Mouse (Mus musculus) forebrain, embryonic 12.5 days (tissue): ENCODE measurements around the gene Galnt12. TPM values are rescaled to one million over a fixed set of nuclear protein-coding genes. Genes with fewer than 3 reads are reported as not detected.
"Not testable (repeated sequence)": the region's sequence is repeated elsewhere in the genome, so short reads cannot be mapped to it uniquely, and the experiment has no call there.

Source experiments
- ATAC-seq: fragments of 200-750 bp; cut with Nextera tagmentation; 2 replicates; pipeline ENCODE4 v1.8.0; 2017; ENCODE audit warnings: moderate TSS enrichment; ENCODE audit not compliant: low FRiP score
- H3K27ac ChIP-seq: fragments of 300-500 bp; sonication (generic); 2 replicates; pipeline ENCODE4 v1.5.1; 2016; ENCODE audit warnings: mild to moderate bottlenecking
- H3K27me3 ChIP-seq: fragments of 300-500 bp; sonication (generic); 2 replicates; pipeline ENCODE4 v1.6.1; 2016; ENCODE audit warnings: mild to moderate bottlenecking
- H3K36me3 ChIP-seq: fragments of 300-500 bp; sonication (generic); replicated peaks from 2 replicates; pipeline ENCODE4 v1.6.1; 2016; ENCODE audit warnings: mild to moderate bottlenecking
- H3K4me1 ChIP-seq: fragments of 300-500 bp; sonication (generic); 2 replicates; pipeline ENCODE4 v1.6.1; 2016
- H3K4me2 ChIP-seq: fragments of 300-500 bp; sonication (generic); 2 replicates; pipeline ENCODE4 v1.6.1; 2016; ENCODE audit warnings: mild to moderate bottlenecking, moderate library complexity
- H3K4me3 ChIP-seq: fragments of 300-500 bp; sonication (generic); replicated peaks from 2 replicates; pipeline ENCODE4 v1.5.1; 2016; ENCODE audit warnings: mild to moderate bottlenecking
- H3K9ac ChIP-seq: fragments of 300-500 bp; sonication (generic); 2 replicates; pipeline ENCODE4 v1.6.1; 2016; ENCODE audit warnings: mild to moderate bottlenecking
- H3K9me3 ChIP-seq: fragments of 300-500 bp; sonication (generic); 2 replicates; pipeline ENCODE4 v1.6.1; 2016
- WGBS: fragments of 180-500 bp; shearing (Covaris S2); methylation state at CpG from one replicate; pipeline ENCODE4 v1.1.7; 2016; 5-methylcytosine and 5-hydroxymethylcytosine counted together
- polyA plus RNA-seq: library from polyadenylated mRNA; unstranded; fragments of >200 nt; fragmentation: Nextera tagmentation; extraction: Ambion mirVana; gene quantifications from 2 replicates; pipeline ENCODE4 v1.2.1, GENCODE M21; 2016

The Galnt12 gene
- polyA plus RNA-seq, result 3.8 and 4.4 TPM in 2 replicates

DNA sequence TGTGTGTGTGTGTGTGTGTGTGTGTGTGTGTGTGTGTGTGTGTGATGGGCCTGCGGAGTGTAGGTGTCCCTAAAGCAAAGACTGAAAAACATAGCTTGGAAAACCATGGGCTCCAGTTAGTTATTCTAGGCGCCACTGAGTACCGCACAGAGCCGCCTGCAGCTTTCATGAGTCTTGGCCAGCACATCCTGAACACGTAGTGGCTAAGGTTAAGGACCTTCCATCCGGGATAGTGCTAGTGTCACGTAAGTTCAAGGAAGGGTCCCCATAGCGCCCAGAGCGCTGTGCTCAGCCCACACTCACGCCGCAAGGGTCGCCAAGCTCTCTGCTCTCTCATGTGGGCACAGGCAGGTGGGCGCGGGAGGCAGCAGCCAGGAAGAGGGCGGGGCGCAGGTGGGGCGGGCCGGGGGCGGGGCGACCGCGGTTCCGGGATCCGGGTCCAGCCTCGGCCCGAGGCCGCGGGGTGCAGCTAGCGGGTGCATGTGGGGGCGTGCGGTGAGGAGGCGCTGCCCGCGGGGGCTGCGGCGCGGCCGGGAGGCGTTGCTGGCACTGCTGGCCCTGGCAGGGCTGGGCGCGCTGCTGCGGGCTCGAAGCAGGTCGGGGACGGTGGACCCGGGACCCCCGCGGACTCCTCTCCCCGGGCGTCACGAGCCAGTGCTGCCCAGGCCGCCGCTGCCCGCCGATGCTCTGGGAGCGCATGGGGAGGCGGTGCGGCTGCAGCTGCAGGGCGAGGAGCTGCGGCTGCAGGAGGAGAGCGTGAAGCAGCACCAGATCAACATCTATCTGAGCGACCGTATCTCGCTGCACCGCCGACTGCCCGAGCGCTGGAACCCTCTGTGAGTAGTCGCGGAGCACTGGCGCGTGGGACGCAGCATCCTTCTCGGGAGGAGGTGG, at the start of gene Galnt12:
Gene Galnt12, plus strand, starts transcription at position 417 of the 894 bp plus-strand sequence.
- Histone ChIP-seq H3K27me3 (peaks cover 40% of the 10 kb centered on the region), H3K27ac (no peak within 1 kb of the TSS), H3K9me3 (no peaks in the 10 kb centered on the region), H3K9ac (peak within 1 kb of the TSS; percentile 69), H3K36me3 (no peaks in the 10 kb centered on the region), H3K4me1 (peaks cover 23% of the 10 kb centered on the region), H3K4me2 (peak within 1 kb of the TSS; percentile 100), H3K4me3 (peak within 1 kb of the TSS; percentile 74)
- peak; percentile 69; the same call in 1 of the 2 replicates for ATAC-seq
- WGBS, result 1% methylated on average over 66 of the region's 74 CpGs

DNA sequence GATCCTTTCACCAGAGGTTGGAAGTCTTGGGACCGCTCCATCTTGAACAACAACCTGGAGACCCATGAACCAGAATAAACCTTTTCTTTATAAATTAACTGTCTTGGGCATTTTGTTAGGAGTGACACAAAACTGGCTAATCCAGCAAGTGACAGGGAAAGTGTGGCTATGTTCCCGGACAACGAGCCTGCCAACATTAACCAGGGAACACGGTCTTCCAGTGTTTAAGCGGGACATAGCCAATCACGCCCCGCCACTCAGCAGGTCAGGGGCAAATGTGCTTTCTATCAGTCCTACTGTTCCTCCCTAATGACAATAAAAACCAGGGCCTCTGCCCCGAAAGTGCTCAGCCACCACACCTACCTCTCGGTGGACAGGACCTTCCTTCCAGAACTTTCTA, 47.8 kb upstream of the Galnt12 start:
- 88% methylated on average over 9 of the region's 9 CpGs for WGBS
- H3K36me3 ChIP-seq, result peaks cover 6% of the 10 kb centered on the region; the same call in 1 of the 2 replicates
- no peaks in the 10 kb centered on the region for H3K4me1 ChIP-seq
- no peak overlapping the region for H3K4me3 ChIP-seq
- H3K27me3 ChIP-seq, result no peaks in the 10 kb centered on the region
- H3K27ac ChIP-seq, result no peak overlapping the region
- H3K9me3 ChIP-seq, result no peaks in the 10 kb centered on the region
- H3K9ac ChIP-seq, result no peak overlapping the region
- ATAC-seq, result no peak
- no peak overlapping the region for H3K4me2 ChIP-seq

DNA sequence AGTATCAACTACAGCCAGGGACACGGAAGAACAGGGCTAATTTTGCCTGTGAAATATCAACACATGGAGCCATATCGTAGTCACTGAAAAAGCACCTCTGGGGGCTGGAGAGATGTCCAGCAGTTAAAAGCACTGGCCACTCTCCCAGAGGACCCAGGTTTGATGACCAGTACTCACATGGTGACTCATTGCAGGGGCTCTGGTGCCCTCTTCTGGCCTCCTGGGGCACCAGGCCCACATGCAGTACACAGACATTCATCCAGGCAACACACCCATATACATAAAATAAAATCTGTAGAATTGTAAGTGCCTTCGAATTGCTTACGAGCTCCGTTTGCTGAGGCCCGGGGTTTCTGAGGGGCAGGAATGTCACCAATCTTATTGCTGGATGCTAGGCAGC, 44.7 kb upstream of the Galnt12 start:
- H3K9ac ChIP-seq, result no peak overlapping the region
- no peak overlapping the region for H3K4me2 ChIP-seq
- peaks cover 18% of the 10 kb centered on the region for H3K4me1 ChIP-seq
- no peak for ATAC-seq
- no peak overlapping the region for H3K4me3 ChIP-seq
- H3K27ac ChIP-seq, result no peak overlapping the region
- WGBS, result 93% methylated on average over 6 of the region's 6 CpGs
- H3K36me3 ChIP-seq, result no peaks in the 10 kb centered on the region
- H3K27me3 ChIP-seq, result no peaks in the 10 kb centered on the region
- no peaks in the 10 kb centered on the region for H3K9me3 ChIP-seq

DNA sequence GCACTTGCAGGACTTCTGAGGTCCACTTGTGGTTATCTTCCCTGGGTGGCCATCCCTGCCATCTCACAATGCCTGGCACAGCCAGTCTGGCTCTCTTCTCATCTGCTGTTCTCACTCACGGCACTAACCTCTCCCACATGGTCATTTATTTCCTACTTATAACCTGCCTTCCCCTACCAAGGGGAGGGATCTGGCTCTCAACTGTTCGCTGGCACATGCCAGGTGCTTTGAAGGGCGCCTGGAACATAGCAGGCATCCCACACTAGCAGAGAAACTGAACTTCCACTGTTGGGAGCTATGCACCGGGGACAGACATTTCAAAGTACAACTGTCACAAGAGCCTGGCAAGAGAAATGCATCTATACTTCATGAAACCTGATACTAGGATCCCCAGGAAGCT, 43.9 kb upstream of the Galnt12 start:
- Histone ChIP-seq H3K4me2 (no peak overlapping the region), H3K9me3 (no peaks in the 10 kb centered on the region), H3K27me3 (no peaks in the 10 kb centered on the region), H3K36me3 (no peaks in the 10 kb centered on the region), H3K4me1 (peaks cover 20% of the 10 kb centered on the region), H3K27ac (no peak overlapping the region), H3K4me3 (no peak overlapping the region), H3K9ac (no peak overlapping the region)
- WGBS, result 83% methylated on average over 4 of the region's 4 CpGs
- ATAC-seq, result no peak

DNA sequence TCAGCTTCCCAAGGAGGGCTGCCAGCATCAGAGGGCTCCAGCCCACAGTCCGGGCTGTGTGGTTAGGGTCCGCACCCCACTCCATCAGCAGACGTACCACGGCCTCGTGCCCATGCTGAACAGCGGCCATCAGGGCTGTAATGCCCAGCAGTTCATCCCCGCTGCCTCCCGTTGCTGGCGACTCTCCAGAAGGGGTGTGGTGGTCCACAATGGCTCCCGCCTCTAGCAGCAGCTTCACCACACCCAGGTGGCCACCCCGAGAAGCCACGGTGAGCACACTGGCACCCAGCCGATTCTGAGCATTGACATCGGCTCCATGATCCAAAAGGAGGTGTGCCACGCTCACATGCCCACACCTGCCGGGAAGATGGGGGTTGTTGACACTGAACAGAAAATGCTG, 42.5 kb upstream of the Galnt12 start:
- Histone ChIP-seq H3K9me3 (no peaks in the 10 kb centered on the region), H3K27ac (no peak overlapping the region), H3K9ac (no peak overlapping the region), H3K4me3 (no peak overlapping the region), H3K27me3 (no peaks in the 10 kb centered on the region), H3K4me2 (no peak overlapping the region), H3K4me1 (peaks cover 20% of the 10 kb centered on the region), H3K36me3 (no peaks in the 10 kb centered on the region)
- no peak for ATAC-seq
- 94% methylated on average over 16 of the region's 16 CpGs for WGBS

DNA sequence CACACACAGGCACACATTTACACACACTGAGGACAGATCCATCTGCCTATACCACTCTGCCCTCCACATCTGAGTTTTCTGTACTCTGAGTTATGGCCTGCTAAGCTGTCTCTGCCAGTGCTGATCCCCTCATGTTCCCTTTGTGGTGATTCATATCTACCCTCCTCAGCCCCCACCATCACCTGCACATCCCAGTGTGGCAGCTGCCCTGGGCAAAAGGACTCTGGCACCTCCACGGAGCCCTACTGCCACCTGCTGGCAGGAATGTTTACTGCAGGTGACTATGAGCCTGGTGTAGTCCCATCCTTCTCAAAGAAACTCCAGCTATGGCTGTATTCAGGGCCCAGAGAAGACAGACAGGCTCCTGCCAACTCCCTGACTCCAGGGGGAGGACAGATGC, 41.5 kb upstream of the Galnt12 start:
- no peak overlapping the region for H3K4me2 ChIP-seq
- H3K4me3 ChIP-seq, result no peak overlapping the region
- ATAC-seq, result peak; percentile 69; the same call in 1 of the 2 replicates
- no peaks in the 10 kb centered on the region; the same call in 1 of the 2 replicates for H3K27me3 ChIP-seq
- no peak overlapping the region for H3K9ac ChIP-seq
- no peaks in the 10 kb centered on the region for H3K36me3 ChIP-seq
- 3% methylated on average over 1 of the region's 1 CpGs for WGBS
- H3K4me1 ChIP-seq, result peaks cover 20% of the 10 kb centered on the region
- no peak overlapping the region for H3K27ac ChIP-seq
- H3K9me3 ChIP-seq, result no peaks in the 10 kb centered on the region

DNA sequence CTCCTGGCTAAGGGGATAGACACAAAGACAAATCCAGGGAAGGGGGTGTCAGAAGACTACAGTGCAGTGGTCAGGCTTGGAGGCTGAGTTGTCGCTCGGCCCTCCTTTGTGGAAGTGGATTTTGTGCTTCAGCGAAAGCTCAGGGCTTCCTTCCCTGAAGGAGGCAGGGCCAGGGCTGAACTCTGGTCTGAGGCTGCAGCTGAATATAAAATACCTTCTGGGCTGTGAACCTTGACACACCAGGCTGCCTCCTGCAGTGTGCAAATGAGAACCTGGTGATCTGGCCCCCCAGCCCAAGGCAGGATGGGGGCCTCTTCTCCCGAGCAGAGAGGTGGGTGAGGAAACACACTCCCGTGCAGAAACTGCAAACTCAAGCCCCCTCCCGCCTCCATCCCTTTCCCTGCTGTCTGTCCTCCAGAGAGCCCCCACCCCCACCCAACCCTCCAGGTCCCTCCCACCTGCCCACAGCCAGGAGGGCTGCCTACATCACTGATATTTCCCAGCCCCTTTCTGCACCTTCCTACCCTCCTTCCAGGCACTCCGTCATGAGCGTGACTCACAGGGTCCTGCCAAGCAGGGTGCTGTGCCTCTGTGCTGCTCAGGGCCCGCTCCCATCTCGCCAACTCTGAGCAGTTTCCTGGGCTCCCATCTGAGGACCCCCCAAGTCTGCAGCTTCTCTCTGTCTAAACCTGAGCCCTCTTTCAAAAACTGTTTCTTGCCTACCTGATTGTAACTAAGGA, 40.9 kb upstream of the Galnt12 start:
- peaks cover 4% of the 10 kb centered on the region; the same call in 1 of the 2 replicates for H3K27me3 ChIP-seq
- H3K9me3 ChIP-seq, result no peaks in the 10 kb centered on the region
- H3K4me1 ChIP-seq, result peaks cover 20% of the 10 kb centered on the region
- H3K27ac ChIP-seq, result no peak overlapping the region
- ATAC-seq, result peak; percentile 27; the same call in 1 of the 2 replicates
- no peak overlapping the region for H3K4me3 ChIP-seq
- H3K9ac ChIP-seq, result no peak overlapping the region
- H3K4me2 ChIP-seq, result no peak overlapping the region
- 20% methylated on average over 10 of the region's 10 CpGs for WGBS
- no peaks in the 10 kb centered on the region for H3K36me3 ChIP-seq

DNA sequence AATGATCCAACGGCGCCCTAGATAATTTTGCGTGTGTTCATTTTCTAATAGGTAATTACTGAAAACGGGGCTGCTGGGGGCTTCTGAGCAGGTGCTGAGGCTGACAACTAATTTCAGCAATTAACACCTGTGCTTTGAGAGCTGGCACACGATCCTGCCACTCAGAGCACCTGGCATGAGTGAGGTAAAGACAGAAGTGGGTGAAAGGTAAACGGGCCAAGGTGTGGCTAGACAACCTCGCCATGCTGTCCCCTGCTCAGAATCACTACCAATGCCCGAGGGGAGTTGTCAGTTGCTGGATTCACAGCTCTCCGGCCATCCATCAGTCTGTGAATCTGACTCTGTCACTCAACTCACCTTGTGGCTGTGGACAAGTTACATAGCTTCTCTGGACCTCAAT, 39.8 kb upstream of the Galnt12 start:
- Histone ChIP-seq H3K27me3 (peaks cover 6% of the 10 kb centered on the region; the same call in 1 of the 2 replicates), H3K9me3 (no peaks in the 10 kb centered on the region), H3K4me1 (peaks cover 24% of the 10 kb centered on the region), H3K36me3 (no peaks in the 10 kb centered on the region), H3K4me2 (no peak overlapping the region), H3K9ac (no peak overlapping the region), H3K27ac (no peak overlapping the region), H3K4me3 (no peak overlapping the region)
- WGBS, result 73% methylated on average over 9 of the region's 9 CpGs
- ATAC-seq, result no peak

DNA sequence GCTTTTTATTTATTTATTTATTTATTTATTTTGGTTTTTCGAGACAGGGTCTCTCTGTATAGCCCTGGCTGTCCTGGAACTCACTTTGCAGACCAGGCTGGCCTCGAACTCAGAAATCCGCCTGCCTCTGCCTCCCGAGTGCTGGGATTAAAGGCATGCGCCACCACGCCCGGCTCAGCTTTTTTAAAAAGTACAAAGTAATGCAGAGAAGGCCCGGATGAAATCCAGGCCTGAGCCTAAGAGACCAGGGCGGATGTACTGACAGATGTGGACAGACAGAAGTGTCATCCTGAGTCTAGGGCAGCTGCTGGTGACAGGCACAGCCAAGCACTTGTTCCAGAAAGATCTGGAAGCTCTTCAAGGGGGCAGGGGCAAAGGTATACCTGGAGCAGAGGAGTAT, 36.5 kb upstream of the Galnt12 start:
- not testable (repeated sequence) for H3K27ac ChIP-seq, H3K27me3 ChIP-seq, H3K36me3 ChIP-seq, H3K9ac ChIP-seq, ATAC-seq, H3K4me2 ChIP-seq, H3K4me3 ChIP-seq, H3K9me3 ChIP-seq
- H3K4me1 ChIP-seq, result peaks cover 27% of the 10 kb centered on the region
- WGBS, result 97% methylated on average over 9 of the region's 9 CpGs

DNA sequence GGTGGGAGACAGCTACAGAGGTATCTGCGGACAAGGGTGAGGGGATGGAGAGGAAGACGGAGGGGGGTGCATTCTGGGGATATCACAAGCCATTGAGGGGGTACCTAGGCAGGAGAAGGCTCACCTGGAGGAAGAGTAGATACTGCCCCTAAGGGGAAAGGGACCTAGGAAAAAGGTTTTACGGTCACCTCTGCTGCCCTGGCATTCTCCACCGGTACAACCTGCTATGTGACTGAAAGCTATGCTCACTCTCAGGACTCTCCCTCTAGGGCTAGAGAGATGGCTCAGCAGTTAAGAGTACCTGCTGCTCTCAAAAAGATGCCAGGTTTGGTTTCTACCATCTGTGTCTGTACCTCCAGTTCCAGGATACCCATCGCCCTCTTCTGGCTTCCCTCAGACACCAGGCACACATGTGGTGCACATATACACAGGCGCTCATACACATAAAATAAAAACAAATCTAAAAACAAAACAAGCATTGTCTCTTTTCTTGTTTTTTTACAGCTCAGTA, 36.1 kb upstream of the Galnt12 start:
- H3K4me1 ChIP-seq, result peaks cover 23% of the 10 kb centered on the region
- no peak overlapping the region for H3K4me3 ChIP-seq
- H3K27me3 ChIP-seq, result peaks cover 6% of the 10 kb centered on the region; the same call in 1 of the 2 replicates
- WGBS, result 98% methylated on average over 6 of the region's 6 CpGs
- no peaks in the 10 kb centered on the region for H3K36me3 ChIP-seq
- no peaks in the 10 kb centered on the region for H3K9me3 ChIP-seq
- ATAC-seq, result no peak
- no peak overlapping the region for H3K9ac ChIP-seq
- no peak overlapping the region for H3K4me2 ChIP-seq
- H3K27ac ChIP-seq, result no peak overlapping the region

DNA sequence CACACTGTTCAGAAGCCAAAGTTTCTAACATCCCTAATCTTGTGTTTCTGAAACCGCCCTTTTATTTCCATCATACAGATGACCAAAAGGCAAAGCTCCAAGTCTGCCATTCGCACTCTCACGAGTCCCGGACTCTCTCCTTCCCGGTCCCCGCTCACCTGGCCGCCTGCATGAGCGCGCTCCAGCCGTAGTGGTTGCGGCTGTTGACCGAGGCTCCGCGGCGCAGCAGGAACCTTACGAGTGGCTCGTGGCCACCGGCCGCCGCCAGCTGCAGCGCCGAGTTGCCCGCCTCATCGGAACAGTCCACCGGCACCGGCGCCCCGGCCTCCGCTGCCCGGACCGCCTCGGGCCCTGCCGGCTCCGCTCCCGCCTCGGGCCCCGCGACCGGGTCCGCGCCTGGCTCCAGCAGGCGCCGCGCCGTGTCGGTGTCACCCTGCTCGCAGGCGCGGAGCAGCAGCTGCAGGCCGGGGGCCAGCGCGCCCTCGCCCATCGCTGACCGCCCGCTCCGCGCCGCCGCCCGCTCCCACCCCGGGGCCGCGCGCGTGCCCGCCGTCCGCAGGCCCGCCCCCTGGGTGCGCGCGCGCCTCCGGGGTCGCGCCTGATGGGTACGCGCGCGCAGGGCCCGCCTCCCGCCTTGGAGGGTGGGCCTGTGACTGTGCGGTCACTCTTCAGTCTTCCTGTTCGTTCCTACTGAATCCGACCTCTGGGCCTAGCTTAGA, 34.8 kb upstream of the Galnt12 start, which contains the start of gene Anks6:
Gene Anks6, minus strand, starts transcription at position 637 of the 719 bp plus-strand sequence.
- ATAC-seq, result peak; percentile 94
- peak within 1 kb of the TSS; percentile 72 for H3K4me2 ChIP-seq
- under 1% methylated on average over 80 of the region's 86 CpGs for WGBS

More for the DNA sequence above, 34.8 kb upstream of the Galnt12 start, which contains the start of gene Anks6:
- Histone ChIP-seq H3K27ac (peak within 1 kb of the TSS; percentile 63), H3K4me3 (peak within 1 kb of the TSS; percentile 82), H3K36me3 (no peaks in the 10 kb centered on the region), H3K9ac (peak within 1 kb of the TSS; percentile 78), H3K4me1 (peaks cover 11% of the 10 kb centered on the region), H3K9me3 (no peaks in the 10 kb centered on the region), H3K27me3 (peaks cover 6% of the 10 kb centered on the region; the same call in 1 of the 2 replicates)
